Mouse (Mus musculus) midbrain, embryonic 13.5 days (tissue): ENCODE data around the gene Lonrf2. TPM values are rescaled to one million over a fixed set of nuclear protein-coding genes. Genes with fewer than 3 reads are reported as not detected.

Experiments used
- ATAC-seq: fragments of 200-750 bp; cut with Nextera tagmentation; 2 replicates; pipeline ENCODE4 v1.8.0; 2017; ENCODE audit warnings: mild to moderate bottlenecking, moderate TSS enrichment, moderate library complexity
- H3K27ac ChIP-seq: fragments of 300-500 bp; sonication (generic); 2 replicates; pipeline ENCODE4 v1.5.1; 2015; ENCODE audit warnings: inconsistent platforms, mild to moderate bottlenecking, moderate library complexity
- H3K27me3 ChIP-seq: fragments of 300-500 bp; sonication (generic); 2 replicates; pipeline ENCODE4 v1.6.1; 2015; ENCODE audit warnings: mild to moderate bottlenecking, inconsistent platforms
- H3K36me3 ChIP-seq: fragments of 300-500 bp; sonication (generic); 2 replicates; pipeline ENCODE4 v1.6.1; 2015; ENCODE audit warnings: mild to moderate bottlenecking, inconsistent platforms
- H3K4me1 ChIP-seq: fragments of 300-500 bp; sonication (generic); replicated peaks from 2 replicates; pipeline ENCODE4 v1.6.1; 2015; ENCODE audit warnings: inconsistent platforms
- H3K4me2 ChIP-seq: fragments of 300-500 bp; sonication (generic); replicated peaks from 2 replicates; pipeline ENCODE4 v1.6.1; 2015; ENCODE audit warnings: moderate library complexity, mild to moderate bottlenecking, inconsistent platforms
- H3K4me3 ChIP-seq: fragments of 300-500 bp; sonication (generic); replicated peaks from 2 replicates; pipeline ENCODE4 v1.5.1; 2015; ENCODE audit warnings: mild to moderate bottlenecking, inconsistent platforms
- H3K9ac ChIP-seq: fragments of 300-500 bp; sonication (generic); replicated peaks from 2 replicates; pipeline ENCODE4 v1.6.1; 2015; ENCODE audit warnings: mild to moderate bottlenecking, inconsistent platforms
- H3K9me3 ChIP-seq: fragments of 300-500 bp; sonication (generic); 2 replicates; pipeline ENCODE4 v1.6.1; 2016; ENCODE audit warnings: mild to moderate bottlenecking, inconsistent platforms
- WGBS: fragments of 180-500 bp; shearing (Covaris S2); methylation state at CpG from one replicate; pipeline ENCODE4 v1.1.7; 2015; 5-methylcytosine and 5-hydroxymethylcytosine counted together
- polyA plus RNA-seq: library from polyadenylated mRNA; unstranded; fragments of >200 nt; fragmentation: Nextera tagmentation; extraction: Ambion mirVana; gene quantifications from 2 replicates; pipeline ENCODE4 v1.2.1, GENCODE M21; 2015

The Lonrf2 gene
- polyA plus RNA-seq, 1 experiment from 2014 or later = 14.1 TPM

DNA sequence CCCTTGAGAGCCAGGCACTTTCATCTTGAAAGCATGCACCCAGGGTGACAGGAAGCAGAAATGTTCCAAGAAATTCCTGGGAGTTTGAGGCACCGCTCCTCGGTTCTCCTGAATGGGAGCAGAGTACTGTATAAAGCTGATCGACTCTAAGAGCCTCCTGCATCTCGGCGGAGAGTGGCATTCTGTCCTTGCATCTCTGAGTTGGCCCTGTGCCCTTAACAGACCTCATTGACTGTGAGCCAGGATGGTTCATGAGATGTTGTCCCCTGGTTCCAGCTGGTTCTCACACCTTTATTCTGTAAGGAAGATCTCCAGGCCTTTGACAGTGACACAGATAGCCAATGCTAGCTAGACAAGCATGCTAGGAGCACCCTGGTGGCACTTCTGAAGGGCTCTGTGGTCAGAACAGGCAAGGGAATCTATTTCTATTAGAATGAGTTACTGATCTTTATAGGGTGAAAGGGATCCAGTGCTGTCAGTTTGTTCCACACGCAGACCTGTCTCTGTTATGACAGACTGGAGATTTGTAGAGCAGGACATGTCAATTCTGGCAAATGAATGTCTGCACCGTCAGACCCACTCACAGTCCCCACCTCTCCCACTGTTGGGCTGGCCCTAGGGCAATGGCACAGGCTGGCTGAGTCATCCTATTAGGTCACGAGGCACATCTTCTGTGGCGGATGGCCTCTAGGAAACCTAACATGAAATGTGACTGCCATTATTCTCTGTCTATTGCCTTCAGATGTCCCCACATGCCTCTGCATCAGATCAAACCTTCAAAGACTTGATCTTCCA is 45.3 kb downstream of the Lonrf2 start:
- Histone ChIP-seq H3K9me3 (no peaks in the 10 kb centered on the region), H3K27ac (0 out of 2 replicates have a peak overlapping the region, but pooled peaks have one; percentile 52), H3K9ac (no peak overlapping the region), H3K4me3 (no peak overlapping the region), H3K27me3 (no peaks in the 10 kb centered on the region), H3K36me3 (peaks cover 9% of the 10 kb centered on the region), H3K4me1 (peaks cover 27% of the 10 kb centered on the region), H3K4me2 (no peak overlapping the region)
- no peak for ATAC-seq
- 92% methylated on average over 9 of the region's 9 CpGs for WGBS

DNA sequence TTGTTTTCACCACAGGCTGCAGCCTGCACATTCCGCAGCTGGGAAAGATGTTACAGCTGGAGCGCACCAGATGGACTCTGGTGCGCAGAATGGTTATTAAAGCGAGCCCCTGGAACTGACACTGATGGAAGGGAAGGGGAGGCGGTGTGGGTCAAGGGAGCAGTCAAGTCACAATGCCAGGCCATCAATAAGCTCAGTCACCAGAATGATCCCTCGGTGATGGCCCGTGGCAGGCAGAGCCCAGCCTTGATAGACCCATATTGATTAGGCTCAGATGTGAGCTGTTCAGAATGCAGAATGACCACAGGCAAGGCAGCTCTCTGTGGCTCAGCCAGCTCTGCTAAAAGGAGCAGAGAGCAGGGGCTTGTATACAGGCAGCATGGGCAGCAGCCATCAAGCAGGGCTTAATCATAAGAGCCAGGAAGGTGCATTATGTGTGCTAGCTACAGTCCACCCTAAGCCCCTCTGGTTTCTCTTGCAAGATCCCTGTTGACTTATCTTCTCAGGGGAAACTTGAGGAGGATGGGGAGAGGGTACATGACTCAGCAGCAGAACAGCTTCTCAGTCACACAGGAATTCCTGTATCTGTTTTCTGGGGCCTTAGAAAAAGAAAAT is 46.4 kb downstream of the Lonrf2 start:
- Histone ChIP-seq H3K4me1 (peaks cover 21% of the 10 kb centered on the region), H3K27ac (peak overlapping the region; percentile 52), H3K9ac (no peak overlapping the region), H3K36me3 (peaks cover 9% of the 10 kb centered on the region), H3K4me3 (no peak overlapping the region), H3K9me3 (no peaks in the 10 kb centered on the region), H3K4me2 (no peak overlapping the region), H3K27me3 (no peaks in the 10 kb centered on the region)
- WGBS = 55% methylated on average over 7 of the region's 7 CpGs
- ATAC-seq = peak; percentile 59

DNA sequence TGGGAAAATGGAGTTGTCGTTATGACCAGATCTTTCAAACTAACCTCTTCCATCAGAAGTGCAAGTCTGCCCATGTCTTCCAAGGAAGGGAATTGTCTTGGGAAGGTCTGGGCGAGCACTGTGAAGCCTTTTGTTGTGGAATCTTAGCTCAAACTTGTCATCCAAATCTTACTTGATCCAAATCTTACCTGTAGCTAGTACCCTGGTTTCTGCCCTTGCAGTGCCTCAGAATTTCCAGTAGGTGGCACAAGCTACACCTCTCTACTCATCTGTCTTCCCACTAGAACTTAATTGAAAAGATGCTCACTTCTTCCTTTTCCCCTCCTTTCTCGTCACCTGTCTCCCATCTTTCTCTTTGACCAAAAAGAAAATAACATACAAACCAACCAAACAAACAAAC is 47.6 kb downstream of the Lonrf2 start:
- Histone ChIP-seq H3K27me3 (no peaks in the 10 kb centered on the region), H3K4me3 (no peak overlapping the region), H3K4me1 (peaks cover 15% of the 10 kb centered on the region; the same call in 1 of the 2 replicates), H3K4me2 (no peak overlapping the region), H3K27ac (no peak overlapping the region), H3K36me3 (peaks cover 9% of the 10 kb centered on the region), H3K9me3 (no peaks in the 10 kb centered on the region), H3K9ac (no peak overlapping the region)
- WGBS = 60% methylated on average over 3 of the region's 3 CpGs
- ATAC-seq = no peak

GRCm38 (mm10) chr1:38787443-38787842 is 49.1 kb downstream of the Lonrf2 start:
- Histone ChIP-seq H3K4me1 (peaks cover 15% of the 10 kb centered on the region; the same call in 1 of the 2 replicates), H3K4me3 (no peak overlapping the region), H3K9ac (no peak overlapping the region), H3K27me3 (no peaks in the 10 kb centered on the region), H3K27ac (no peak overlapping the region), H3K4me2 (no peak overlapping the region), H3K36me3 (peaks cover 9% of the 10 kb centered on the region), H3K9me3 (no peaks in the 10 kb centered on the region)
- 9% methylated on average over 5 of the region's 5 CpGs for WGBS
- ATAC-seq = peak; percentile 46; the same call in 1 of the 2 replicates

DNA sequence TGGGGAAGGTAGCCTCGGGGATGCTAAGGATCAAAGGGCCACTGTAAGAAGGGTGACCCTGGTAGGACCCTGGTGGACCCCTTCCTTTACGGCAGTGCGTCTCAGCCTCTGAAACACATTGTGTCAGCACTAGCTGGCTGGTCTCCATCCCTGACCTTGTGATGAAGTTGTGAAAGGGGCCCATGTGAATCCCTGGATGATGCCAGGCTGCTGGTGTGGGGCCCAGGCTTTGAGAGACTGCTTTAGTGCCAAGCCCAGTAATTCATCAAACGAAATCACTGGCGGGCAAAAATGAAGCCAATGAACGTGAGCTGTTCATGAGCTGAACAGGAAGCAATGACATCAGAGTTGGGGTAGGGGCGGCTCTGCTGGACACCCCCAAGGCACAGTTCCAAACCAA is 50.2 kb downstream of the Lonrf2 start:
- H3K27me3 ChIP-seq = no peaks in the 10 kb centered on the region
- H3K4me1 ChIP-seq = peaks cover 15% of the 10 kb centered on the region; the same call in 1 of the 2 replicates
- 72% methylated on average over 7 of the region's 7 CpGs for WGBS
- no peaks in the 10 kb centered on the region for H3K9me3 ChIP-seq
- peaks cover under 1% of the 10 kb centered on the region; the same call in 1 of the 2 replicates for H3K36me3 ChIP-seq
- H3K9ac ChIP-seq = no peak overlapping the region
- H3K4me3 ChIP-seq = no peak overlapping the region
- no peak overlapping the region for H3K27ac ChIP-seq
- no peak for ATAC-seq
- no peak overlapping the region for H3K4me2 ChIP-seq

DNA sequence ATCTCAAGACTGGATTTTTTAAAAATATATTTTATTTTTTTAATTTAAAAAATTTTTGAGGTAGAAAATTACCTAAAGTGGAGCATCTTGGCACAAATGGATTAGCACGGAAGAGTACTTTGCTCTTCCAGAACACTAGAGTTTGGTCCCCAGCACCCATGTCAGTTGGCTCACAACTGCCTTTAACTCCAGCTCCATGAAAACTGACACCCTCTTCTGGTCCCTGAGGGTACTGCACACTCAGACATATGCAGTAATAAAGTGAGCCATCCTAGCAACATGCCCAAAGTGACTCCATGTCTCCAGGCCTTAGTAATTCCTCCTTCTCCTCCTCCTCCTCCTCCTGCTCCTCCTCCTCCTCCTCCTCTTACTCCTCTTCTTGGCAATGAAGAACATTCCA is 58.2 kb downstream of the Lonrf2 start:
- ATAC-seq = no peak
- WGBS = 100% methylated on average over 1 of the region's 1 CpGs
- H3K4me3 ChIP-seq = no peak overlapping the region

GRCm38 (mm10) chr1:38777500-38777899 is 59.0 kb downstream of the Lonrf2 start:
- Histone ChIP-seq H3K27ac (no peak overlapping the region), H3K9ac (no peak overlapping the region), H3K4me1 (no peaks in the 10 kb centered on the region), H3K4me2 (no peak overlapping the region), H3K27me3 (no peaks in the 10 kb centered on the region), H3K4me3 (no peak overlapping the region), H3K36me3 (no peaks in the 10 kb centered on the region), H3K9me3 (no peaks in the 10 kb centered on the region)
- no peak for ATAC-seq
- WGBS = 87% methylated on average over 7 of the region's 7 CpGs

More for the DNA sequence above, 58.2 kb downstream of the Lonrf2 start:
- no peak overlapping the region for H3K4me2 ChIP-seq
- H3K27me3 ChIP-seq = no peaks in the 10 kb centered on the region
- no peaks in the 10 kb centered on the region for H3K9me3 ChIP-seq
- no peaks in the 10 kb centered on the region for H3K4me1 ChIP-seq
- no peak overlapping the region for H3K27ac ChIP-seq
- no peaks in the 10 kb centered on the region for H3K36me3 ChIP-seq
- no peak overlapping the region for H3K9ac ChIP-seq

- Histone ChIP-seq H3K9me3 (no peaks in the 10 kb centered on the region), H3K27ac (no peak overlapping the region), H3K4me1 (no peaks in the 10 kb centered on the region), H3K4me3 (no peak overlapping the region), H3K9ac (no peak overlapping the region), H3K36me3 (no peaks in the 10 kb centered on the region), H3K4me2 (no peak overlapping the region), H3K27me3 (no peaks in the 10 kb centered on the region)
- ATAC-seq = no peak
- WGBS = 90% methylated on average over 5 of the region's 5 CpGs
Measured at GRCm38 (mm10) chr1:38775713-38776112, 60.8 kb downstream of the Lonrf2 start.

- Histone ChIP-seq H3K36me3 (no peaks in the 10 kb centered on the region), H3K4me2 (no peak overlapping the region), H3K9me3 (no peaks in the 10 kb centered on the region), H3K27ac (no peak overlapping the region), H3K9ac (no peak overlapping the region), H3K4me1 (peaks cover 22% of the 10 kb centered on the region), H3K4me3 (no peak overlapping the region), H3K27me3 (0 out of 2 replicates have a peak, but pooled peaks cover 7% of the 10 kb centered on the region)
- ATAC-seq = no peak
- WGBS = 83% methylated on average over 3 of the region's 3 CpGs
Measured at GRCm38 (mm10) chr1:38770676-38771075, 65.8 kb downstream of the Lonrf2 start.

DNA sequence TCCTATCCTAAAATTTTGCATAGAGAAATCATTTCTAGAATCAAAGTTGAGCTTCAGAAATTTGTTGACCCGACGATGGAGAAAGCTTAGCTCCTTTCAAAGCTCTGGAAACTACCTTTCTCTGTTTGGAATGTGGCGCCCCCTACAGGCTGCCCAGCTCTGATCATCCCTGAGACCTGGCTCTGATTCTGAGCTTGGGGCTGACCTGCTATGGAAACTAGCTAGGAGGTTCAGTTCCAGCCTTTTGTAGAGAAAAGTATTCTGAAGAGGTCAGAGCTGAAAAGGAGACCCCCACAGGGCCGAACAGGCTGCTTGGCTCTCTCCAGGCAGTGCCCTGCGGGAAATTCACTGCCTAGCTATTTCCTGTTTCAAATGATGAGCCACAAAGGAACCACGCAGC is 66.6 kb downstream of the Lonrf2 start:
- no peak for ATAC-seq
- no peak overlapping the region for H3K27ac ChIP-seq
- no peak overlapping the region for H3K4me3 ChIP-seq
- 22% methylated on average over 6 of the region's 6 CpGs for WGBS
- H3K27me3 ChIP-seq = 0 out of 2 replicates have a peak, but pooled peaks cover 7% of the 10 kb centered on the region
- no peak overlapping the region for H3K9ac ChIP-seq
- peaks cover 25% of the 10 kb centered on the region for H3K4me1 ChIP-seq
- no peak overlapping the region for H3K4me2 ChIP-seq
- H3K36me3 ChIP-seq = no peaks in the 10 kb centered on the region
- H3K9me3 ChIP-seq = no peaks in the 10 kb centered on the region

DNA sequence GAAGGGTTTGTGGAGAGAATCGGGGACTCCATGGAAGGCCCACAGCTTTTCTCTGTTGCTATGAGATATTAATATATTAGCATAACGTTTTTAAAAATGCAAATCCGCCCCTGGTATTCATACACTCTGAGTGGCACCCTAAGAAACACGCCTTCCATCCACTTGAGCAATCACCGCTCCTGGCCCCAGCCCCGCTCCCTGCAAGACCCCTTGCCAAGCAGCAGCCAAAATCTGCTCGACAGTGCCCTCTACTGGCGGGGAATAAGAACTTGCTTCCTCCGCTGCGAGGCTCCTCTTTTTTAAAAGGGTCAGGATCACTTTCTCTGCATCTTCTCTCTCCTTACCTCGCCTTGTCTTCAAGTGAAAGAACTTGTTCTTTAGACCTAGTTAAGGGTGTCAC is 68.7 kb downstream of the Lonrf2 start:
- Histone ChIP-seq H3K9ac (no peak overlapping the region), H3K27ac (peak overlapping the region; percentile 74), H3K4me1 (peaks cover 39% of the 10 kb centered on the region), H3K36me3 (no peaks in the 10 kb centered on the region), H3K4me2 (no peak overlapping the region), H3K4me3 (no peak overlapping the region), H3K9me3 (no peaks in the 10 kb centered on the region), H3K27me3 (0 out of 2 replicates have a peak, but pooled peaks cover 7% of the 10 kb centered on the region)
- ATAC-seq = peak; percentile 83
- 7% methylated on average over 11 of the region's 11 CpGs for WGBS
